Mouse (Mus musculus): Measurements from ENCODE around the gene Srrd. TPM values are rescaled to one million over a fixed set of nuclear protein-coding genes. Genes with fewer than 3 reads are reported as not detected.

Srrd gene
- polyA plus RNA-seq, 1 experiment from 2014 or later: 48.9 TPM

- peak; percentile 62 for DNase-seq (ENCODE audit: extremely low spot score, low spot score)
- Histone ChIP-seq H3K4me1 (peaks cover 37% of the 10 kb centered on the region), H3K27me3 (ENCODE audit: poor library complexity, severe bottlenecking) (no peaks in the 10 kb centered on the region), H3K4me3 (peak overlapping the region; percentile 9; the same call in 1 of the 2 replicates), H3K9me3 (no peaks in the 10 kb centered on the region), H3K36me3 (replicated peaks) (peaks cover 94% of the 10 kb centered on the region), H3K27ac (peak overlapping the region; percentile 82)
- 47% methylated on average over 7 of the region's 7 CpGs for WGBS
Measured at GRCm38 (mm10) chr5:112371933-112372332, 29.1 kb upstream of the Srrd start.

DNA sequence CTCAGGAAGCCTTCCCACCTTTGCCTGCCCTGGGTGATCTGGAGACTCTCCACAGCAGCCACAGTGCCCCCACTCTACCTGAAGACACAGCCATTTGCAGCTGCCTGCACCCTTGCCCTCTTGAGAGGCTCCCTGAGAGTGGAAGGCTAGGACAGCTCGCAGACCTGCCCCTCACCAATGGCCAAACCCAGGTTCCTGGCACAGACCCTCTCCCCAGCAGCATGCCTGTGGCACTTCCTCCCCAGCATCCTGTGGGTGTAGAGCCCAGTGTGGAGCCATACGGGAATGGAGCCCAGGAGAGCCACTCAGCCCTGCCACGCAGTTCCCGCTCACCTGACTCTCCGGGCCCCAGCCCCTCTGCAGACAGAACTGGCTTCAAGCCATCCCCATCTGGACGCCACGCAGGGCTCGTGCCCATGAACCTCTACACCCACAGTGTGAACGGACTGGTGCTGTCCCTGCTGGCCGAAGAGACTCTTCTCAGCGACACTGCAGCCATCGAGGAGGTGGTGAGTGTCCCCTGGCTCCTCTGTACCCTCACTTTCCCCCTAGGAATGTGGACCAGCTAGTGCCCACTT, 27.5 kb upstream of the Srrd start:
- peak overlapping the region; percentile 51; the same call in 1 of the 2 replicates for H3K27ac ChIP-seq
- 93% methylated on average over 12 of the region's 12 CpGs for WGBS
- peaks cover 93% of the 10 kb centered on the region for H3K36me3 ChIP-seq (replicated peaks)
- no peak for DNase-seq (ENCODE audit: extremely low spot score, low spot score)
- H3K4me3 ChIP-seq: no peak overlapping the region
- H3K9me3 ChIP-seq: no peaks in the 10 kb centered on the region
- H3K27me3 ChIP-seq (ENCODE audit: poor library complexity, severe bottlenecking): no peaks in the 10 kb centered on the region
- peaks cover 37% of the 10 kb centered on the region for H3K4me1 ChIP-seq

DNA sequence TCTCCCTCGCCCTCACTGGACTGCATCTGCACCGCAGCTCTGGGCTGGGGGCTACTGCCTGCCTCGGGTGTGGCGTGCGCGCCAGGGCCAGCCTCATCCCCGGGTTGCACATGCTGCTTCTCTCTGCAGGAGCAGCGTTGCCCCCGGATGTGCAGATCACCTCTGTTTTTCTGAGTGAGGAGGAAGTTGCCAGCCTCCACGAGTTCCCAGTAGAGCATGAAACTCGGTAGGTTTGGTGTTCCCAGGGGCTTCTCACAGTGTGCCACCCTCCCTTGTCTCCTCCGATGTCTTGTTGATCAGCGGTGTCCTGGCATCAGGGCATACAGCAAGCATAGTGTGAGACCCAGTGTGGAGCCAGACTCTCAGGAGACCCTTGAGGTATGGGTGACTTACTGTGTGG, 26.5 kb upstream of the Srrd start:
- Histone ChIP-seq H3K27ac (peak overlapping the region; percentile 51), H3K27me3 (ENCODE audit: poor library complexity, severe bottlenecking) (no peaks in the 10 kb centered on the region), H3K4me3 (no peak overlapping the region), H3K36me3 (replicated peaks) (peaks cover 93% of the 10 kb centered on the region), H3K4me1 (peaks cover 37% of the 10 kb centered on the region), H3K9me3 (no peaks in the 10 kb centered on the region)
- no peak for DNase-seq (ENCODE audit: extremely low spot score, low spot score)
- WGBS: 90% methylated on average over 13 of the region's 13 CpGs

GRCm38 (mm10) chr5:112368666-112369065, 25.8 kb upstream of the Srrd start:
- Histone ChIP-seq H3K4me1 (peaks cover 37% of the 10 kb centered on the region), H3K9me3 (no peaks in the 10 kb centered on the region), H3K36me3 (replicated peaks) (peaks cover 93% of the 10 kb centered on the region), H3K27ac (peak overlapping the region; percentile 51; the same call in 1 of the 2 replicates), H3K27me3 (ENCODE audit: poor library complexity, severe bottlenecking) (no peaks in the 10 kb centered on the region), H3K4me3 (no peak overlapping the region)
- WGBS: 92% methylated on average over 10 of the region's 10 CpGs
- DNase-seq (ENCODE audit: extremely low spot score, low spot score): no peak

DNA sequence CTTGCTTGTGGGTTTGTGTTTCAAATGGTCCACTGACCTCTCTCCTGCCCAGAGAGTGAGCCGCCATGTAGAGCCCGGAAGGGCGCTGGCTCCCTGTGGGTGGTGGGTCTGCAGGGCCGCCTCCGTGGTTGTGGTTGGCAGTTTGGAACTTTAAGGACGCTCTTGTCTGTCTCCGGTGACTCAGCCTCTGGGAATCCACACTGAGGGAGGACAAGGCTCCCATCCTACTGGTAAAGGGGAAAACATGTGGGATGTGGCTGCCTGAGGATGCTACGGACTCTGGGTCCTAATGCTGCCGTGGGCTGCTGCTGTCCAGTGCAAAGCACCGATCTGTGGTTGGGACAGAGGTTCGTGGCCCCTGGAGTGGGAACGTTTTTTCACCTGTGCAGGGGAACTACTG, 25.1 kb upstream of the Srrd start:
- Histone ChIP-seq H3K36me3 (replicated peaks) (peaks cover 93% of the 10 kb centered on the region), H3K27me3 (ENCODE audit: poor library complexity, severe bottlenecking) (no peaks in the 10 kb centered on the region), H3K9me3 (no peaks in the 10 kb centered on the region), H3K4me1 (peaks cover 34% of the 10 kb centered on the region), H3K27ac (no peak overlapping the region), H3K4me3 (no peak overlapping the region)
- DNase-seq (ENCODE audit: extremely low spot score, low spot score): no peak
- 90% methylated on average over 12 of the region's 12 CpGs for whole genome bisulfite sequencing

- H3K36me3 ChIP-seq (replicated peaks): peaks cover 93% of the 10 kb centered on the region
- no peaks in the 10 kb centered on the region for H3K9me3 ChIP-seq
- no peak overlapping the region for H3K4me3 ChIP-seq
- H3K27ac ChIP-seq: no peak overlapping the region
- DNase-seq (ENCODE audit: extremely low spot score, low spot score): no peak
- 92% methylated on average over 4 of the region's 4 CpGs for WGBS
- H3K4me1 ChIP-seq: peaks cover 28% of the 10 kb centered on the region
- H3K27me3 ChIP-seq (ENCODE audit: poor library complexity, severe bottlenecking): no peaks in the 10 kb centered on the region
Measured at GRCm38 (mm10) chr5:112367338-112367737, 24.5 kb upstream of the Srrd start.

DNA sequence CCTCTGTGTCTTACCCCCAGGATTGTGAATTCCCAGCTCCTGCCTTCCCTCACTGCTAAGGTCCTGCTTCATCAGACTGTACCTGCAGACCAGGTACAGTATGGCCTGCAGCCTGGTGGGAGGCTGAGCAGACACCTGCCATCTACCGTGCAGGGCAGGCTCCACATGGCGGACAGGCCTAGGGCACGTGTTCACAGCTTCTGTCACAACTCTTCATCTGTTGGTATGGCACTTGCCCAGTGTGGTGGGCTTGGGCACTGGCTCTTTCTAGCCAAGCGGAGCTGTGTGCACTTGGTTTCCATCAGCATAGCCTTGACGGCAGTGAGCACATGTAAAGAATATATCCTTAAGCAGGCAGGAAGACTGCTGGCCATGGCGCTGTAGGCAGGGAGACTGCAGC, 24.0 kb upstream of the Srrd start:
- Histone ChIP-seq H3K27ac (no peak overlapping the region), H3K4me3 (no peak overlapping the region), H3K4me1 (peaks cover 23% of the 10 kb centered on the region), H3K36me3 (replicated peaks) (peaks cover 93% of the 10 kb centered on the region), H3K9me3 (no peaks in the 10 kb centered on the region), H3K27me3 (ENCODE audit: poor library complexity, severe bottlenecking) (no peaks in the 10 kb centered on the region)
- no peak for DNase-seq (ENCODE audit: extremely low spot score, low spot score)
- WGBS: 95% methylated on average over 6 of the region's 6 CpGs

DNA sequence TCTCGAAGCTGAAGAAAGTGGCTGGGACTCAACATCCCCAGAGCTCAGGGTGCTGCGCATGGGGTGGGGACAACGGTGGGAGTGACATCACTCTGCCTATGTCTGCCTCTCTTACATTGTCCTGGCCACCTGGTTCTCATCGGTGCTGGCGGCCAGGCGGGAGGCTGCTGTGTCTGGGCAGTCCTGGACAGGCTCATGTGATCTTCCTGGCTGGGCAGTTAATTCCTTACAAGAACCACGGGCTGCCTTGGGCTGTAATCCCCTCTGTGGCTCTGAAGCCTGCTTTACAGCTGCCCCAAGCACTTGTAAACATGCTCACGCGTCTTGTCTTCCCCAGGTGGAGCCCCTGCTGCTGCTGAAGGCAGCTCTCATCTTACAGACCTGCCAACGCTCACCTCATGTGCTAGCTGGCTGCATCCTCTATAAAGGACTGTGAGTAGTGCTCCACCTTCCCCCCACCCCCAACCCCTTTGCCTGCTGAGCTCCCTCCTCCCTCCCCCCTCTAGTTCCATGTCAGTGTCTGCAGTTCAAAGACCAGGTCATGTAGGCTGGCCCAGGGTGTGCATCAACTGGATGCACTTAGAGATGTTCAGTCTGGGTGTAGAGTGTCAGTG, 21.5 kb upstream of the Srrd start:
- H3K27me3 ChIP-seq (ENCODE audit: poor library complexity, severe bottlenecking): no peaks in the 10 kb centered on the region
- no peak for DNase-seq (ENCODE audit: extremely low spot score, low spot score)
- H3K4me1 ChIP-seq: no peaks in the 10 kb centered on the region
- no peak overlapping the region for H3K27ac ChIP-seq
- H3K9me3 ChIP-seq: no peaks in the 10 kb centered on the region
- WGBS: 67% methylated on average over 10 of the region's 10 CpGs
- no peak overlapping the region for H3K4me3 ChIP-seq
- peaks cover 82% of the 10 kb centered on the region for H3K36me3 ChIP-seq (replicated peaks)

- Histone ChIP-seq H3K36me3 (replicated peaks) (peaks cover 85% of the 10 kb centered on the region), H3K4me1 (no peaks in the 10 kb centered on the region)
- DNase-seq (ENCODE audit: extremely low spot score, low spot score): no peak
Measured at GRCm38 (mm10) chr5:112360077-112360476, 17.2 kb upstream of the Srrd start.

GRCm38 (mm10) chr5:112359520-112359919, 16.7 kb upstream of the Srrd start:
- H3K36me3 ChIP-seq (replicated peaks): peaks cover 85% of the 10 kb centered on the region
- no peak for DNase-seq (ENCODE audit: extremely low spot score, low spot score)
- peak overlapping the region; percentile 26; the same call in 1 of the 2 replicates for H3K27ac ChIP-seq
- H3K27me3 ChIP-seq (ENCODE audit: poor library complexity, severe bottlenecking): no peaks in the 10 kb centered on the region
- no peaks in the 10 kb centered on the region for H3K4me1 ChIP-seq
- H3K4me3 ChIP-seq: no peak overlapping the region
- WGBS: 91% methylated on average over 4 of the region's 4 CpGs
- H3K9me3 ChIP-seq: no peaks in the 10 kb centered on the region

More at GRCm38 (mm10) chr5:112360077-112360476, 17.2 kb upstream of the Srrd start:
- H3K27me3 ChIP-seq (ENCODE audit: poor library complexity, severe bottlenecking): no peaks in the 10 kb centered on the region
- H3K27ac ChIP-seq: no peak overlapping the region
- H3K9me3 ChIP-seq: no peaks in the 10 kb centered on the region
- 96% methylated on average over 3 of the region's 3 CpGs for WGBS
- H3K4me3 ChIP-seq: no peak overlapping the region

DNA sequence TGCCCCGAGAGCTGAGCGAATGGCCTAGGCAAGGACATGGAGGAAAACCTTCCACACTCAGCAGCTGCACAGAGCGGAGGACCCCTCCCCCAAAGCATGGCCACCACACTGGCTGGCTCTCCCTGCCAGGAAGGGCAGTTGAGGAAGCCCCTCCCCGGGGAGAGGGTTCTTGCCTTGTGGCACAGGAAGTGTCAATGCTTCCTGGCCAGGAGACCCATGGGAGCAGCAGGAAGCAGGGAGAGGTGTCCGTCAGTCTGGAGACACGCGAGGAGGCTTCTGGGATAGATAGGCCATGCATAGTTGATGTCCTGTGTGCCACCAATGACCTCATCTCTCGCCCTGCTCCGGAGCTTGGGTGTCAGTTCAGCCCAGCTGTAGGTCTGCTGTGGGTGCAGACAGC, 13.5 kb upstream of the Srrd start:
- Histone ChIP-seq H3K27me3 (ENCODE audit: poor library complexity, severe bottlenecking) (no peaks in the 10 kb centered on the region), H3K4me3 (no peak overlapping the region), H3K4me1 (no peaks in the 10 kb centered on the region), H3K36me3 (replicated peaks) (peaks cover 86% of the 10 kb centered on the region), H3K9me3 (no peaks in the 10 kb centered on the region), H3K27ac (no peak overlapping the region)
- WGBS: 89% methylated on average over 9 of the region's 9 CpGs
- DNase-seq (ENCODE audit: extremely low spot score, low spot score): no peak

DNA sequence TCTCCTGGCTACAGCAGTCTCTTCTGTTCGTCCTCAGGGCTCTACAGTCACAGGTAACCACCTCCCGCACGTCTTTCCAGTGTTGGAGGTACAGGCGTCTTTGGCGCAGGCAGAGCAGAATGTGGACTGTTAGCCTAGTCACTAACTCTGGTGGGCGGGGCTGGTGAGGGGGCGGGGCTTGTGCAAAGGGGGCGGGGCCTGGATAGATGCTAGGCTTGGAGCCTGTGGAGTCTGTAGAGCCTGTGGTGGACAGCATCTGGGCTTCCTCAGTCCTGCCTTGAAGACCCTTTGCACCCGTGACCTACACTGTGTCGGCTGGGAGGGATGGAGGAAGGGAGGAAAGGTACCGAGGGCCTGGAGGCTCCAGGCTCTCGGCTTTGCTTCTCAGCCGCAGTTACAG, 13.1 kb upstream of the Srrd start, which contains the start of gene Gm6583:
Gm6583 (minus strand) TSS at position 124 of the 400 bp plus-strand sequence.
- Histone ChIP-seq H3K4me3 (no peak within 1 kb of the TSS), H3K36me3 (replicated peaks) (peaks cover 86% of the 10 kb centered on the region)
- DNase-seq (ENCODE audit: extremely low spot score, low spot score): no peak

GRCm38 (mm10) chr5:112355493-112355892, 12.7 kb upstream of the Srrd start:
- no peaks in the 10 kb centered on the region for H3K9me3 ChIP-seq
- 85% methylated on average over 6 of the region's 6 CpGs for WGBS
- H3K4me1 ChIP-seq: no peaks in the 10 kb centered on the region
- peaks cover 88% of the 10 kb centered on the region for H3K36me3 ChIP-seq (replicated peaks)
- no peak for DNase-seq (ENCODE audit: extremely low spot score, low spot score)
- no peak overlapping the region for H3K4me3 ChIP-seq
- no peaks in the 10 kb centered on the region for H3K27me3 ChIP-seq (ENCODE audit: poor library complexity, severe bottlenecking)
- no peak overlapping the region for H3K27ac ChIP-seq

More for the DNA sequence above, 13.1 kb upstream of the Srrd start, which contains the start of gene Gm6583:
- no peak within 1 kb of the TSS for H3K27ac ChIP-seq
- 62% methylated on average over 13 of the region's 13 CpGs for WGBS
- no peaks in the 10 kb centered on the region for H3K9me3 ChIP-seq
- no peaks in the 10 kb centered on the region for H3K27me3 ChIP-seq (ENCODE audit: poor library complexity, severe bottlenecking)
- H3K4me1 ChIP-seq: no peaks in the 10 kb centered on the region

Data from forebrain, embryonic 10.5 days (tissue).